Mouse (Mus musculus): ENCODE results near the gene Olfr1446. TPM values are rescaled to one million over a fixed set of nuclear protein-coding genes. Genes with fewer than 3 reads are reported as not detected.

The Olfr1446 gene
- not detected in 2 replicates for polyA plus RNA-seq (2012; rRNA removed)

GRCm38 (mm10) chr19:12893424-12893823 lies at the start of gene Olfr1446:
Gene Olfr1446, minus strand, starts transcription at chr19:12893524.
- Histone ChIP-seq H3K4me1 (ENCODE audit: control insufficient read depth, insufficient read depth, insufficient read length, low read length) (no peaks in the 10 kb centered on the region), H3K4me3 (ENCODE audit: low read depth, low read length) (no peak within 1 kb of the TSS), H3K36me3 (ENCODE audit: control insufficient read depth, insufficient read depth, low read length) (no peaks in the 10 kb centered on the region), H3K27me3 (ENCODE audit: control insufficient read depth, insufficient read depth, low read length) (no peaks in the 10 kb centered on the region), H3K27ac (ENCODE audit: insufficient read depth, low read depth, low read length) (no peak within 1 kb of the TSS)
- no peak for TF ChIP-seq CTCF (IDR thresholded peaks at IDR 0.05; ENCODE audit: extremely low read depth, insufficient read length, insufficient replicate concordance, low read depth, low read length)
- WGBS: 76% methylated on average over 1 of the region's 1 CpGs

- no peaks in the 10 kb centered on the region for H3K27me3 ChIP-seq (ENCODE audit: control insufficient read depth, insufficient read depth, low read length)
- H3K4me3 ChIP-seq (ENCODE audit: low read depth, low read length): no peak within 1 kb of the TSS
- TF ChIP-seq POLR2A (IDR thresholded peaks at IDR 0.05; ENCODE audit: low read depth, low read length) (no peak), CTCF (IDR thresholded peaks at IDR 0.05; ENCODE audit: extremely low read depth, insufficient read length, insufficient replicate concordance, low read depth, low read length) (no peak)
- no peaks in the 10 kb centered on the region for H3K4me1 ChIP-seq (ENCODE audit: control insufficient read depth, insufficient read depth, insufficient read length, low read length)
- H3K36me3 ChIP-seq (ENCODE audit: control insufficient read depth, insufficient read depth, low read length): no peaks in the 10 kb centered on the region
- no peak within 1 kb of the TSS for H3K27ac ChIP-seq (ENCODE audit: insufficient read depth, low read depth, low read length)
Measured at GRCm38 (mm10) chr19:12930540-12930939, 37.2 kb upstream of the Olfr1446 start, which contains the start of gene Olfr1449. Gene Olfr1449, plus strand, starts transcription at chr19:12930840.

GRCm38 (mm10) chr19:12924319-12924718 lies 31.0 kb upstream of the Olfr1446 start, which contains the start of gene Olfr1448:
Gene Olfr1448, minus strand, starts transcription at chr19:12924419.
- no peaks in the 10 kb centered on the region for H3K4me1 ChIP-seq (ENCODE audit: control insufficient read depth, insufficient read depth, insufficient read length, low read length)
- no peak within 1 kb of the TSS for H3K4me3 ChIP-seq (ENCODE audit: low read depth, low read length)
- WGBS: 72% methylated on average over 1 of the region's 1 CpGs
- no peak within 1 kb of the TSS for H3K27ac ChIP-seq (ENCODE audit: insufficient read depth, low read depth, low read length)
- no peaks in the 10 kb centered on the region for H3K36me3 ChIP-seq (ENCODE audit: control insufficient read depth, insufficient read depth, low read length)
- H3K27me3 ChIP-seq (ENCODE audit: control insufficient read depth, insufficient read depth, low read length): no peaks in the 10 kb centered on the region
- no peak for TF ChIP-seq POLR2A (IDR thresholded peaks at IDR 0.05; ENCODE audit: low read depth, low read length)
- TF ChIP-seq CTCF (IDR thresholded peaks at IDR 0.05; ENCODE audit: extremely low read depth, insufficient read length, insufficient replicate concordance, low read depth, low read length): no peak

- Histone ChIP-seq H3K27me3 (ENCODE audit: control insufficient read depth, insufficient read depth, low read length) (no peaks in the 10 kb centered on the region), H3K27ac (ENCODE audit: insufficient read depth, low read depth, low read length) (no peak within 1 kb of the TSS), H3K36me3 (ENCODE audit: control insufficient read depth, insufficient read depth, low read length) (no peaks in the 10 kb centered on the region), H3K4me3 (ENCODE audit: low read depth, low read length) (no peak within 1 kb of the TSS), H3K4me1 (ENCODE audit: control insufficient read depth, insufficient read depth, insufficient read length, low read length) (no peaks in the 10 kb centered on the region)
- TF ChIP-seq POLR2A (IDR thresholded peaks at IDR 0.05; ENCODE audit: low read depth, low read length): no peak
- no peak for TF ChIP-seq CTCF (IDR thresholded peaks at IDR 0.05; ENCODE audit: extremely low read depth, insufficient read length, insufficient replicate concordance, low read depth, low read length)
- WGBS: 94% methylated on average over 1 of the region's 1 CpGs
Measured at GRCm38 (mm10) chr19:12903643-12904042, 10.3 kb upstream of the Olfr1446 start, which contains the start of gene Olfr1447. Gene Olfr1447, minus strand, starts transcription at chr19:12903743.

GRCm38 (mm10) chr19:12883555-12883954 lies 9.8 kb downstream of the Olfr1446 start, which contains the start of gene Olfr1445:
Gene Olfr1445, plus strand, starts transcription at chr19:12883855.
- no peaks in the 10 kb centered on the region for H3K27me3 ChIP-seq (ENCODE audit: control insufficient read depth, insufficient read depth, low read length)
- 83% methylated on average over 2 of the region's 2 CpGs for WGBS
- no peak within 1 kb of the TSS for H3K27ac ChIP-seq (ENCODE audit: insufficient read depth, low read depth, low read length)
- TF ChIP-seq CTCF (IDR thresholded peaks at IDR 0.05; ENCODE audit: extremely low read depth, insufficient read length, insufficient replicate concordance, low read depth, low read length) (no peak), POLR2A (IDR thresholded peaks at IDR 0.05; ENCODE audit: low read depth, low read length) (no peak)
- no peaks in the 10 kb centered on the region for H3K36me3 ChIP-seq (ENCODE audit: control insufficient read depth, insufficient read depth, low read length)
- H3K4me1 ChIP-seq (ENCODE audit: control insufficient read depth, insufficient read depth, insufficient read length, low read length): no peaks in the 10 kb centered on the region
- H3K4me3 ChIP-seq (ENCODE audit: low read depth, low read length): no peak within 1 kb of the TSS

- TF ChIP-seq POLR2A (IDR thresholded peaks at IDR 0.05; ENCODE audit: low read depth, low read length) (no peak), CTCF (IDR thresholded peaks at IDR 0.05; ENCODE audit: extremely low read depth, insufficient read length, insufficient replicate concordance, low read depth, low read length) (no peak)
- H3K4me1 ChIP-seq (ENCODE audit: control insufficient read depth, insufficient read depth, insufficient read length, low read length): no peaks in the 10 kb centered on the region
- H3K27me3 ChIP-seq (ENCODE audit: control insufficient read depth, insufficient read depth, low read length): no peaks in the 10 kb centered on the region
- H3K4me3 ChIP-seq (ENCODE audit: low read depth, low read length): no peak within 1 kb of the TSS
- no peak within 1 kb of the TSS for H3K27ac ChIP-seq (ENCODE audit: insufficient read depth, low read depth, low read length)
- WGBS: 58% methylated on average over 1 of the region's 1 CpGs
- H3K36me3 ChIP-seq (ENCODE audit: control insufficient read depth, insufficient read depth, low read length): no peaks in the 10 kb centered on the region
Measured at GRCm38 (mm10) chr19:12856983-12857382, 36.3 kb downstream of the Olfr1446 start, which contains the start of gene Olfr1444. Gene Olfr1444, plus strand, starts transcription at chr19:12857283.

GRCm38 (mm10) chr19:12846382-12846781 lies 46.9 kb downstream of the Olfr1446 start, which contains the start of gene Gm5244:
Gene Gm5244, plus strand, starts transcription at chr19:12846682.
- no peaks in the 10 kb centered on the region for H3K4me1 ChIP-seq (ENCODE audit: control insufficient read depth, insufficient read depth, insufficient read length, low read length)
- TF ChIP-seq CTCF (IDR thresholded peaks at IDR 0.05; ENCODE audit: extremely low read depth, insufficient read length, insufficient replicate concordance, low read depth, low read length) (no peak), POLR2A (IDR thresholded peaks at IDR 0.05; ENCODE audit: low read depth, low read length) (no peak)
- no peaks in the 10 kb centered on the region for H3K27me3 ChIP-seq (ENCODE audit: control insufficient read depth, insufficient read depth, low read length)
- H3K36me3 ChIP-seq (ENCODE audit: control insufficient read depth, insufficient read depth, low read length): no peaks in the 10 kb centered on the region
- H3K27ac ChIP-seq (ENCODE audit: insufficient read depth, low read depth, low read length): no peak within 1 kb of the TSS
- no peak within 1 kb of the TSS for H3K4me3 ChIP-seq (ENCODE audit: low read depth, low read length)
